Mouse (Mus musculus) brown adipose tissue, adult 24 weeks (tissue): ENCODE measurements around the gene Shroom3. TPM values are rescaled to one million over a fixed set of nuclear protein-coding genes. Genes with fewer than 3 reads are reported as not detected.

Experiments
- H3K27ac ChIP-seq: fragments of 200-500 bp; replicated peaks from 2 replicates; pipeline ENCODE4 v1.5.1; 2012; ENCODE audit warnings: low read depth, mild to moderate bottlenecking, low read length
- H3K4me1 ChIP-seq: fragments of 200-500 bp; 2 replicates; pipeline ENCODE4 v1.6.1; 2012; ENCODE audit warnings: low read length, mixed read lengths; ENCODE audit not compliant: control insufficient read depth, insufficient read depth, insufficient read length
- H3K4me3 ChIP-seq: fragments of 200-500 bp; 2 replicates; pipeline ENCODE4 v1.5.1; 2012; ENCODE audit warnings: low read depth, mild to moderate bottlenecking, low read length, moderate library complexity; ENCODE audit not compliant: insufficient read depth
- polyA plus RNA-seq: library from polyadenylated mRNA; stranded (reverse); fragments of >200 nt; gene quantifications from 2 replicates; pipeline ENCODE4 v1.2.4, GENCODE M21; 2012; ENCODE audit not compliant: missing spikeins, insufficient read depth, insufficient read length

Shroom3 gene
- polyA plus RNA-seq, 1 experiment = 0.59 TPM

DNA sequence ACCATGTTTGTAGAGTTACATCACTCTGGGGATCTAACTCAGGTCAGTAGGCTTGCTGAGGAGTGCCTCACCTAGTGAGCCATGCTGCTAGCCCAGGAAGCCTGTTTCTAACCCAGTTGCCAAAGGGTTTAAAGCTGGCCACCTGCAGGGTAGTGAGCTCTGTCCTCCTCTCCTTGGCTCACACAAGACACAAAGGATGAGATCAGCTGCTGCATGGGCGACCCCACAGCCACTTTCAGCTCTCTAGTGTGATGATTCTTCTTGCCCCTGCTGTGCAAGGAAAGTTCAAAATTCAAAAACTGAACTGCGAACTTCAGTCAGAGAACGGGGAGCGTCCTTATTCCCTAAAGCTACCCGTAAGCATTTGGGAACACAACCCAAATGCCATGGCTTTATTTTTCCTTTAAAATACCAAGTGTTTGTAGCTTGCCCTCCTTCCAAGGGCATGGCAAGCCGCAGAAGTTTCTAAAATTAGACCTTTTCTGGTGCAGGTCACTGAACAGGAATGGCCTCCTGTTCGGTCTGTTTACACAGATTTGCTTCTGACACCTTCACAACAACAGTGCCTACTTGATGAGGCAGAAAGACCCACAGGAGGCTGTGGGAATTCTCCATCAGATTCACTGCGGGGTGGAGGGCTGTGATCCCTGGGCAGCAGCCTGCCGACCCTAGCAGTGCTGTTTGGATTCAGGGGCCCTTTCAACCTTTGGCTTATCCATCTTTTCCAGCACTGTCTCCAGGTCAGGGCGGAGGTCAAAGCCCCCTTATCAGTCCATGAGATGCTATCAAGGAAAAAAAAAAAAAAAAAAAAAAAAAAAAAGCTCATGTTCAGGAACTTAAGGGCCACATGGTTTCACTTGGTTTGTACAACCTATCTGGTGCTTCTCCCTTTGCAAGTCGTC is 113.1 kb downstream of the Shroom3 start:
- no peak overlapping the region for H3K27ac ChIP-seq

DNA sequence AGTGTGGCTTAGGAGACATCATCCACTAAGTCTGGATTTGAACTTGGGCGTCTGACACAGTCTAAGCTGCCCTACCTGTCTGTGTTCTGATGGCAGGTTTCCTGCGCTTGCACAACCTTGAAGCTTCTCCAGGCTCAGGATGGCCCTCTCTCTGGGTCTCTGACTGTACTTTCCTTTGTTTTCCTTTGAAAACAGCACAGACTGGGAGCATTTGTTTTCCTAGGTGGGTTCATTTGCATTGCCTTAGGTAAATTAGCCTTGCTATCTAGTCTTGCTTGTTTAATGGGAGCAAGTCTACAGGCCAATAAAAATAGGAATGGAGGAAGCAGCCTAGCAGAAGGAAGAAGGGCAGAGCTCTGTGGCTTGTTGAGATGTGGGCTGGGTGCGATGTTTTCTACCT is 114.7 kb downstream of the Shroom3 start:
- Histone ChIP-seq H3K27ac (no peak overlapping the region), H3K4me1 (no peaks in the 10 kb centered on the region), H3K4me3 (no peak overlapping the region)

More for the DNA sequence above, 113.1 kb downstream of the Shroom3 start:
- Histone ChIP-seq H3K4me1 (no peaks in the 10 kb centered on the region), H3K4me3 (no peak overlapping the region)

DNA sequence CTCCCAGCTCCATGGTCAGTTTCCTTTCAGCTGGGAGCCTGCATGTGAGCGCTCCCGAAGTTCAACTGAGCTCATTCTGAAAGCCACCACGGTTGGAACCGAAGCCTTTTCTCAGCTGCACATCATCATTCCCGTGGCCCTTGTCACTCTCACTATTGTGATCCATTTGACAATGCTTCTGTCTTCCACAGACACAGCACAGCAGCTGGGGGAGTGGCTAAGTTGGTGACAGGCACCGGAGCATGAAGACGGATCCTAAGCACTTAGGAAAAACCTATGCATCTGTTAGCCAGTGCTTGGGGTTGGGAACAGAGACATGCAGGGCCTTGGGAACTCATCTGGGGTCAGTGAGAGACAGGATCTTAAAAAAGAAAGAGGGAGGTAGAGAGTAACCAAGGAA is 121.1 kb downstream of the Shroom3 start:
- Histone ChIP-seq H3K27ac (no peak overlapping the region), H3K4me3 (no peak overlapping the region), H3K4me1 (no peaks in the 10 kb centered on the region)

DNA sequence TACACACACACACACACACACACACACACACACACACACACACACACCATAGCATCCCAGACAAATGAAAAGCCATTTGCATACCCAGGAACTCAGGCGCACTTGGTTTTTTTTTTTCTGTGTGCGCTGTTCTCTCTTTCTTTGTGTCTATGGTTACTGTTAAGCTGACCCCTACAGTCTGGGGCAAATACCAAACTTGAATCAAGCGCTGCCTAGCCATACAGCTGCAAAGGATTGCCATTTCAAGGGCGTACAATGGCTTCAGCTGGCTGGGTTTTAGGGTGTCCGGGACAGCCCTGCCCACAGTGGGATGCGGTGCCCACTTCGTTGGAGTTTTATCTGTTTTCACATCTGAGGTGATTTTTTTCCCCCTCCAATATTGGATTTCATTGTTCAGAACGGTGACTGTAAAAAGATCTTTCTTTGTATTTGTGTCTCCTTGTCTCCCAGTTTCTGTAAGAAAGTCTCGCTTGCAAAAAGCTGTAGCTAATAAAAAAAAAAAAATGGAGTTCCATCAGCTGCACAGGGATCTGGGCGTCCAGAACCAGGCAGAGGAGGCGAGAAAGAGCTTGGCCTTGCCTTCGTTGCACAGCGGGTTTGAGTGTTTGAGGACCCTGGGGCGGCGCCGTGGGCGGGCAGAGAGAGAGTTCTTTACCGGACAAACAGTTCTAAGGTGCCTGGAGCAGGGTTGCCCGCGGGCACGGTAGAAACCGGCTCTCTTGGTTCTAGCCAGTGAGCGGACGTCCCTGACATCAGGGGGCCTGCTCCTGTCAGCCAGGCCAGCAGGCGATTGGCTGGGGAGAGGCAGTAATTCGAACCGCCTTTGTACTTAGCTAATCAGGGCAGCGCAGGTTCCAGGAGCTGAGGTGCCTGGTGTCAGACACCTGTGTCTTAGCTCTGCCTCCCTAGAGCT is 125.5 kb downstream of the Shroom3 start:
- Histone ChIP-seq H3K27ac (no peak overlapping the region), H3K4me1 (no peaks in the 10 kb centered on the region), H3K4me3 (no peak overlapping the region)

DNA sequence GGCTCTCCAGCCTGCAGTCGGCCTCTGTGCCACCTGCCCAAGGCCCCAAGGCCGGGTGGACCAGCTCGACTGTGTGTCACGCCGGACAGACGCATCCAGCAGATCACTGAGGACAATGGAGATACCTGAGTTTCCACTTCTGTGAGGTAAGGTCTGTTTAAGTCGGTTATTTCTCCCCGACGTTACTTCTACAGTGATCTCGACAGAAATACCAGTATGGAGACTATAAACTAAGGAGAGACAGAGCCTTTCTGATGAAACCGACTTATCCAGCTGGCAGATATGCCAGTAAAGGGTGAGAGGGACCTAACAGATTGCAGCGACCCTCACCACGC is 126.1 kb downstream of the Shroom3 start:
- Histone ChIP-seq H3K4me3 (no peak overlapping the region), H3K27ac (no peak overlapping the region), H3K4me1 (no peaks in the 10 kb centered on the region)

DNA sequence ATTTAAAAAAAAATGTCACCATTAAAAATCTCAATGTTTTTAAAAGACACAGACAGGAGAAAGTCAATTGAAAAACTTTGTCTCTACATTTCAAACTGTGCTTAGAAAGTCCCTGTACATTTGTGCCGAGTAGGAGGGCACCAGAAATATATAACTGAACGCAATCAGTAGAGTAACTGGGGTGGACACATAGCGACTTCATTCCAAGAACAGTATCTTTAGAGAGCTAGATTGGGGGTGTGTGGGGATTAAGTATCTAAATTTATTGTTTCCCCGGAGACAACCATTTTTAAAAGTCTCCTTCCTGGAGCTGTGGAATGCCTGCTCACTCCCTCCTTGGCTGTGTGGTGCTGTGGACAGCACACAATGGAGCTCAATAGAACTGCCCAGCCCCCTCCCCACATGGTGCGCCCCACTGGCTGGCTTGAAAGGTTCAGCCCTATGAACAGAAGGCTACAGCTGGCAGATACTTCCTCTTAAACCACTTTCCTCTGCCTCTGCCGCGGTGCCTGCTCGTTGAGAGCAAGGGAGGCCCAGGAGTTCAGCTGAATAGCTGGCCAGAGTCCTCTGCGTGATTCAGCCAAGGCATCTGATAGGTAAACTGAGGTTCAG is 127.8 kb downstream of the Shroom3 start:
- no peaks in the 10 kb centered on the region for H3K4me1 ChIP-seq
- no peak overlapping the region for H3K27ac ChIP-seq
- H3K4me3 ChIP-seq = no peak overlapping the region

DNA sequence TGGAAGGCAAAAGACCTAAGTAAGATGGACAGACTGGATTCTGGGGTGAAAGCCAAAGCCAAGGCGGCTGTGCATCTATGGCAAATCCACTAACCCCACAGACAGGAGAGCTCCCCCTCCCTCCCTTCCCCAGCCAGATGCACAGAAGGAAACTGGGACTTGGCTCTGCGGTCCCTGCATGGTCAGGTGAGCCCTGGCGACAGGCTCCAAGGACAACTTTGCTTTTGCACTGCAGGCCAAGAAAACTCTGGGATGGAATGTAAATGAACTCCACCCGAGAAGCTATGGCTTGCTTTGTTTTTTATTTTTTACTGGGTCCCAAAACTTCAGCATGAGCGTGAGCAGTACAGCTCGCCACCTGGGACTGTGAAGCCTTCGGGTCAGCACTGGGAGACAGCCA is 128.5 kb downstream of the Shroom3 start:
- Histone ChIP-seq H3K27ac (no peak overlapping the region), H3K4me3 (no peak overlapping the region), H3K4me1 (no peaks in the 10 kb centered on the region)

DNA sequence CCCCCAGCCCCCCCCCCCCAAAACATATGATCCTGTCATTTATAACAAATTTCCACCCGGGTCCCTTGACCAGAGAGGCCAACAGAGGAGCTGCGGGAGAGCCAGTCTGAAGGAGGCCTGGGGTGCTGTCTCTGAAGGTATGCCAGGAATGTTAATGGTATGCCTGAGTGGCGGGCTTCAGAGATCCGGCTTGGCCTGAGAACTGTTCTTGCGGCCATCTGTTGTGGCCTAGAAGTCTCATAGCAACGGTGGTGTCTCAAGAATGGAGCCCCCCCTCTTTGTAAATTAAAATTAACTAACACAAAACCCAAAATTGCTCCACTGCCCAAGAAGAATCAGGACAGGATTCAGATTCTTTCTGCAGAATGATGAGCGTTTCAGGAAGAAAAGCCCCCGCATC is 129.7 kb downstream of the Shroom3 start:
- Histone ChIP-seq H3K4me3 (no peak overlapping the region), H3K4me1 (no peaks in the 10 kb centered on the region), H3K27ac (no peak overlapping the region)

DNA sequence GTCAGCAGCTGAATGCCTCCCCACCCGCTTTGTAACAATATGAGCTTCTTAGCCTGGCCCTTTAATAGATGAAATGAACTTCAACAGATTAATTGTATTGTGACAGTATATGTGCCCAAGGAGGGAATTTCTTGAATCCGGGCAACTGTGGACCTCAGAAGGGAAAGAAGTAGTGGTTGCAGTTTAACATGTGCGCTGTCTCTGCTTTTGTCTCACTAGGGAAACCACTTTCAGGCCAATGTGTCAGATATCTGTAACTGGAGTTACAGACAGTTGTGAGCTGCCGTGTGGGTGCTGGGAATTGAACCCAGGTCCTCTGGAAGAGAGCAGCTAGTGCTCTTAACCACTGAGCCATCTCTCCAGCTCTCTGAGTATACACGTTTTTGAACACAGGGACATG is 130.3 kb downstream of the Shroom3 start:
- no peaks in the 10 kb centered on the region for H3K4me1 ChIP-seq
- no peak overlapping the region for H3K27ac ChIP-seq
- H3K4me3 ChIP-seq = no peak overlapping the region

DNA sequence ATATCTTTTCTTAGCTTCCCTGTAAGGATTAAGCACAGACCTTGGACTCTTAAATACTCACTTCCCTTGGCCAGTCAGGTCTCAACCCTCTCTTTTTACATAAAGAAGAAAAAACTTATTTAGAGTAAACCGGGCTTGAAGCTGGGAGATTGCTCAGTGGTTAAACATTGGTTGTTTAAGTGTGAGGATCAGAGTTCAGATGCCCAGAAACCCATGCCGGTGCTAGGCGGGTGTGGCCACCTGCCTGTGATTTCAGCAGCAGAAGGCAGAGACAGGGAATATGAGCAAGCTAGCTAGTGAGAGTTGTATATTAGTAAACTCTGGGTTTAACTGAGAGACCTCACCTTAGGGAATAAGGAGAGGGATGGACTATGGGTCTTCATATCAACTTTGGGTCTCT is 131.4 kb downstream of the Shroom3 start:
- no peak overlapping the region for H3K4me3 ChIP-seq
- H3K4me1 ChIP-seq = no peaks in the 10 kb centered on the region
- no peak overlapping the region for H3K27ac ChIP-seq

DNA sequence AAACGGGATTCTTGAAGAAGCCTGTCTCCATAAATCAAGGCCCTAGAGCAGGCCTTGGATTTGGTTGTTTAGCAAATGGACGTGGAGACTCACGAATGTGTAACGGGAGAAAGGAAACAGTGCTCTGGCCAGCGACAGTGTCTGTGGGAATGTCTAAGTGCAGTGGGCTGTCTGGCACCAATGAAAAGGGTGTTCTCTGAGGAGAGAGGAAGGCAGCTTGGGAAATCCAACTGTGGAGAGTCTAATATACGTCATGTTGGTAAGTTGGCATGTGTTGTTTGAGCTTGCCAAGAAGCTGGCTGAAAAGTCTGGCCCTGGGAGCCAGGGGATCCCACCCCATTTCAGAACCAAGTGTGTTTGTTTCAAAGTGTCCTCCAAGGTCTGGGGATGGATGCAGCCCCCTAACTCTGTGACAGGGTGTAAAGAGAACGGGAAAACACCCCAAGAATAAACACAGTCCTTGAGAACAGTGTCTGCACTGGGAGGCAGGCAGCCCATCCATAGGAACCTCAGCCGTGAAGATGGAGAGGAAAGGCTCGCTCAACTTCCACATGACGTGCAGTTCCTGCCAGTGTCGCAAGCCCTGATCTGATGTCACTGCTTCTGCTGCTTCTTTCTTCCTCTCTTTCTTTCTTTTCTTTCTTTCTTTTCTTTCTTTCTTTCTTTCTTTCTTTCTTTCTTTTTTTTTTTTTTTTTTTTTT is 134.0 kb downstream of the Shroom3 start:
- Histone ChIP-seq H3K27ac (no peak overlapping the region), H3K4me3 (no peak overlapping the region), H3K4me1 (no peaks in the 10 kb centered on the region)

DNA sequence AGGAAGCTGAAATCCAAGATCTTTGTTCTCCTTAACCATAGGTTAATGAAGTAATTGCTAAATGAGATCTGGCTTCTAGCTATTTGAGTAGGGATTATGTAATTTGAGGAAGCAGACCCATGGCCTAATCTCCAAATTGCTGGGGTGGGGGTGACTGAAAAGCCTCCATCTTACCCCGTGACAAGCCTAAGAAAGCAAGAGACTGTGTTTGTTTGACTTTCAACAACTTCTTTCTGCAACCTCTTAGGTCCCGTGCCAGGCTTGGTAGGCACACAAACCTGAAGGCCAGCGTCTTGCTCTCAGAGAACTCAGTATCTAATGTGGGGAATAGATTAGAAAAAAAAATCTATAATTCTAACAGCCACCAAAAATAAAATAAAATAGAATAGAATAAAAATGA is 138.1 kb downstream of the Shroom3 start:
- H3K4me1 ChIP-seq = no peaks in the 10 kb centered on the region
- no peak overlapping the region for H3K27ac ChIP-seq
- H3K4me3 ChIP-seq = no peak overlapping the region

DNA sequence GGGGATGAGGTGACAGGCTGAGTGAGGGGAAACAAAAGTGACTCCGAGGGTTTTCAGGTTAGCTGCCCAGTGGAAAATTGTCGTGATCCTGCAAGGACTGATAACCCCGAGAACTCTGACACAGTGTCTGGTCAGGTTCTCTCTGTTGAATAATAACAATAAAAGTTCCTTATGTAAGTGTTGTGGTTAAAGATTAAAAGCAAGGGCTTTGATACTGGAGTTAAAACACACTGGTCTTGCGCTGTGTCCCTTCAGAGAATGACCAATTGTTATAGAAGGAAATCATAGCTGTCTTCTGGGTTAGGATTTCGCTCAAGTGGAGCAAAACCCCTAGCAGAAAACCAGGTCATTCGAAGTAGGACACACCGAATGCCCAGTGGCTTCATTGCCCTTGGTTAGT is 140.3 kb downstream of the Shroom3 start:
- Histone ChIP-seq H3K4me1 (no peaks in the 10 kb centered on the region), H3K27ac (no peak overlapping the region), H3K4me3 (no peak overlapping the region)

DNA sequence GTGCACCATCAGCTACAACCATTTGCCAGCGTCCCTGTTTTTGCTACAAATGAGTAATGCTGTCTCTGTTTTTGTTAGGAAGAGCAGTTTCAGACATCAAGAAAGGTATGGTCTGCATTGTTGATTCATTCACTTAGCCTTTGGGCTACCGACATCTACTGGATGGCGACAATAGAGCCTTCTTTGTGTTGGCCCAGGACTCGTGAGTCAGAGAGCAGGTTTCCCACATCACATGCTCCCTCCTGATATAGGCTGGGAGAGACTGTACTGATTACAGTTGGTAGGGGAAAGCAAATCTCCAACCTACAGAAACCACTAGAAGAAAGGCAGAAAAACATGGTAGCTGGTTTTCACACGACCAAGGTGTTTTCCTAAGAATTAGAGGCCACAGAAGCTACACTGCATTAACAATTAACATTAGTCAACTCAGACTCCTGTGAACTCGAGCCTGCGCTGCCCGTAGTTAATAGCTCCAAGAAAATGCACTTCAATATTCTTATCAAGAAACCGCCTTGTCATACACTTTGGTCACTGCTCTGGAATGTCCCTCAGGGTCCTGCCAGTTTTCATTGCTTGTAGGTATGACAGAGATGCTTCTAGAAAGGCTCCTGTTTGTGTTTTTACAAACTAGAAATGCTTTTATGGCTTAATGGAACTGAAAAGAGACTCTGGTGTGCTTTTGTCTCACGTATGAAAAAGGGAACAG is 141.2 kb downstream of the Shroom3 start:
- H3K4me3 ChIP-seq = no peak overlapping the region
- no peaks in the 10 kb centered on the region for H3K4me1 ChIP-seq
- H3K27ac ChIP-seq = no peak overlapping the region
